Mouse (Mus musculus): Measurements from ENCODE around the gene Chrdl2. TPM values are rescaled to one million over a fixed set of nuclear protein-coding genes. Genes with fewer than 3 reads are reported as not detected.

The Chrdl2 gene
- polyA plus RNA-seq, 1 experiment from 2014 or later = 0.23 TPM

- DNase-seq (ENCODE audit: low read depth, low spot score) = no peak
- ChIA-PET CTCF (no interaction called here), POLR2A (no interaction called here)
- TF ChIP-seq CTCF (IDR thresholded peaks at IDR 0.05) = no peak
- in situ Hi-C loops (cut with MboI; ENCODE audit: low pct_unique_long_range_greater_than_20kb) = no loop called here
- no peaks in the 10 kb centered on the region for H3K27me3 ChIP-seq
- ATAC-seq = no peak
Measured at GRCm38 (mm10) chr7:100076296-100076695, 70.3 kb downstream of the Chrdl2 start.

GRCm38 (mm10) chr7:100077071-100077470 lies 71.1 kb downstream of the Chrdl2 start:
- ATAC-seq (no peak), DNase-seq (ENCODE audit: low read depth, low spot score) (no peak)
- in situ Hi-C loops (cut with MboI; ENCODE audit: low pct_unique_long_range_greater_than_20kb) = no loop called here
- ChIA-PET POLR2A (no interaction called here), CTCF (no interaction called here)
- H3K27me3 ChIP-seq = no peaks in the 10 kb centered on the region
- TF ChIP-seq CTCF (IDR thresholded peaks at IDR 0.05) = no peak

- CTCF ChIA-PET = no interaction called here
Measured at GRCm38 (mm10) chr7:100080087-100080781, 74.3 kb downstream of the Chrdl2 start.

GRCm38 (mm10) chr7:100082836-100083235 lies 76.9 kb downstream of the Chrdl2 start:
- in situ Hi-C loops (cut with MboI; ENCODE audit: low pct_unique_long_range_greater_than_20kb) = no loop called here
- DNase-seq (ENCODE audit: low read depth, low spot score) = no peak
- ChIA-PET CTCF (no interaction called here), POLR2A (no interaction called here)
- no peak for ATAC-seq
- no peak for TF ChIP-seq CTCF (IDR thresholded peaks at IDR 0.05)
- no peaks in the 10 kb centered on the region for H3K27me3 ChIP-seq

More at GRCm38 (mm10) chr7:100080087-100080781, 74.3 kb downstream of the Chrdl2 start:
- no peaks in the 10 kb centered on the region for H3K27me3 ChIP-seq
- TF ChIP-seq CTCF (IDR thresholded peaks at IDR 0.05) = no peak
- in situ Hi-C loops (cut with MboI; ENCODE audit: low pct_unique_long_range_greater_than_20kb) = no loop called here
- DNase-seq (ENCODE audit: low read depth, low spot score) (no peak), ATAC-seq (no peak)
- POLR2A ChIA-PET = no interaction called here

GRCm38 (mm10) chr7:100083812-100084211 lies 77.8 kb downstream of the Chrdl2 start:
- no peak for DNase-seq (ENCODE audit: low read depth, low spot score)
- no peak for ATAC-seq
- in situ Hi-C loops (cut with MboI; ENCODE audit: low pct_unique_long_range_greater_than_20kb) = no loop called here
- ChIA-PET POLR2A (no interaction called here), CTCF (no interaction called here)
- H3K27me3 ChIP-seq = no peaks in the 10 kb centered on the region
- no peak for TF ChIP-seq CTCF (IDR thresholded peaks at IDR 0.05)

Other genes with a start within 250 kb of the Chrdl2 start
- gene Olfr521, start 242.7 kb upstream of the Chrdl2 start, polyA plus RNA-seq (2021) = not detected
- gene Neu3, start 177.8 kb upstream of the Chrdl2 start, polyA plus RNA-seq (2021) = 3.5 TPM
- gene Xrra1, start 147.1 kb upstream of the Chrdl2 start, polyA plus RNA-seq (2021) = 0.60 TPM
- gene Spcs2, start 142.7 kb upstream of the Chrdl2 start, polyA plus RNA-seq (2021) = 206 TPM
- gene Rnf169, start 25.7 kb upstream of the Chrdl2 start, polyA plus RNA-seq (2021) = 9.3 TPM
- 34.3 TPM for gene Pold3, start 115.4 kb downstream of the Chrdl2 start, polyA plus RNA-seq (2021)
- gene Lipt2, start 153.1 kb downstream of the Chrdl2 start, polyA plus RNA-seq (2021) = 5.1 TPM
- gene Kcne3, start 170.3 kb downstream of the Chrdl2 start, polyA plus RNA-seq (2021) = not detected
- 0.76 TPM for gene Pgm2l1, start 221.2 kb downstream of the Chrdl2 start, polyA plus RNA-seq (2021)